Mouse (Mus musculus) fat pad, adult 2 months (tissue): ENCODE measurements around the gene Lrrc55.
"Not testable (repeated sequence)": the region's sequence is repeated elsewhere in the genome, so short reads cannot be mapped to it uniquely, and the experiment has no call there.

Experiments
- DNase-seq: peaks from one replicate; pipeline ENCODE4 v3.0.0-alpha.2; 2011; ENCODE audit warnings: low read depth, low spot score; ENCODE audit errors: extremely low read depth

The Lrrc55 gene

DNA sequence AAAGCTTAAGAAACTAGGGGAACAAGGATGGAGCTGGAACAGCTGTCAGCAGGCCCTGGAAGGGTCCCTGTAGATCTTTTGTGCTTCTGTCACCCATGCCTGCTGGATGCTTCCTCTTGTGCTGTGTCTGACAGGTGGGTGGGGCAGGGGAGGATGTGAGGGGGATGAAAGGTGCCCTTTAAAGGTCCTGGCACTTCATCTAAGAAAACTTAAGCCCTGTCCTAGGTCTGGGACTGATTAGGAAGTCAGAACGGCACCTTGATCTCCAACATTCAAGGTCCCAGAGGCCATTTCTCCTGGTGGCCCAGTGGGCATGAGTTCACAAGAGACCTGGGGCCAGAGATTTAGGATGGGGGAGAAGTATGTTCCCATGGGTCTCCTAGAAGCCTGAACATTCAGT, at the start of gene Lrrc55:
Lrrc55 (minus strand) TSS at position 297 of the 400 bp plus-strand sequence.
- DNase-seq: no peak

DNA sequence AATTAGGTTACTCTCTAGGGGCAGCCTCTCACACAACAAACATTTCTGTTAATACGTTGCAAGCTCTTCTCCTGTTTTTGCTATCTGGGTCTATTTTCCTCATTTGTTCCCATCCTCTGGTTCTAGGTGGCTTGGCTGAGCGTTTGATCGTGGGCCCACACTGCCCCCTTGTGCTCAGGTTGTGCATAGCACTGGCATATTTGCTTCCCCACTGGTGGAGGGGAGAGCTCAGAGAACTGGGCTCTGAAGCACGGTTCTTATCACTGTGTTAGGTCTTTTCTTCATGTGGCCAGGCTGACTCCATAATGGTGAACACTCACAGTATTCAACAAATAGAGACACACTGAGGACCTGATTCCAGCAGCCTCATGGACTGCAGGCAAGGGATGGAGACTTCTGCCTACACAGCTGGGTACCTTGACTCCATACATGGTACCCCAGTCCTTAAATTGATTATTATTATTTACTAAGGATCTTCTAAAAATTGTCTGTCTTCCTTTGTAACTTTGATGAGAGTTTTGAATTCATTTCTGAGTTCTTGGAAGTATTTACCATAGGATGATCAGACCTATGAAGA, 49.6 kb upstream of the Lrrc55 start:
- no peak for DNase-seq

- DNase-seq: no peak
Observed at GRCm38 (mm10) chr2:85245737-85246136, 48.7 kb upstream of the Lrrc55 start.

DNA sequence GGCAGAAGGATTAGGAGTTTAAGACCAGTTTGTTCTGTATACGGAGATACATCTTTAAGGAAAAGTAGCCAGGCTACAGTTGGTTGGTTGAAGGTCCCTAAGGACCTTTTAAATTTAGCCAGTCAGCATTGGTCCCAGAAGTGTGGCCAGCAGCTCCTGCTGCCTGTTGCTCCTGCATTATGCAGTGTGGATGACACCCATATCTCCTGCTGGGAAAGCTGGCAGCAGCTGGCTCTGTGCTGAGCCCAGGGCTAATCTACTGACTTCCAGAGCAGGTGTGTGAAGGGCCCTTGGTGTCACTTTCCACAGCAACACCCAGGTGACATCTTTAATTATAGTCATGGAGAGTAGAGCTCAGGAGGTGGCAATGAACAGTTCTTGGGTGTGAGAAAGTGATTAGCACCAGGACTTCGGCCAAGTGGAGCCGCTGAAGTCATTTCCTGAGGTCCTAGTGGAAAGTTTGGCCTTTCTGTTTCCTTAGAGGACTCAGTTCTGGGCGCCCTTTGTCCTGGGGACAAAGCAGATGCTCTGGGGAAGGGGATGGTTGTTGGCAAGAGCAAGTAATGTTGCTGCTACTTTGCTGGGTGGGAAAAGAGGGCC, 41.2 kb upstream of the Lrrc55 start:
- DNase-seq: no peak

DNA sequence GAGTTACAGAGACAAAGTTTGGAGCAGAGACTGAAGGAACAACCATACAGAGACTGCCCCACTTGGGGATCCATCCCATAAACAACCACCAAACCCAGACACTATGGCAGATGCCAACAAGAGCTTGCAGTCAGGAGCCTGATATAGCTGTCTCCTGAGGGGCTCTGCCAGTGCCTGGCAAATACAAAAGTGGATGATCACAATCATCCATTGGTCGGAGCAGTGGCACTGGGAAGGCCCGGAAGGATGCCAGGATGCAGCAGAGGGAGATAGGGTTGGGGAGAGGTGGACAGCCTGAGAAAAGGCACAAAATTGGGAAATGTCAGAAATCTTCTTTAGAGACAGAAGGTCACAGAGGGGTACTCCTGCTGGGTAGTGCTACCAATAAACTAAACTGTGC, 40.2 kb upstream of the Lrrc55 start:
- not testable (repeated sequence) for DNase-seq

DNA sequence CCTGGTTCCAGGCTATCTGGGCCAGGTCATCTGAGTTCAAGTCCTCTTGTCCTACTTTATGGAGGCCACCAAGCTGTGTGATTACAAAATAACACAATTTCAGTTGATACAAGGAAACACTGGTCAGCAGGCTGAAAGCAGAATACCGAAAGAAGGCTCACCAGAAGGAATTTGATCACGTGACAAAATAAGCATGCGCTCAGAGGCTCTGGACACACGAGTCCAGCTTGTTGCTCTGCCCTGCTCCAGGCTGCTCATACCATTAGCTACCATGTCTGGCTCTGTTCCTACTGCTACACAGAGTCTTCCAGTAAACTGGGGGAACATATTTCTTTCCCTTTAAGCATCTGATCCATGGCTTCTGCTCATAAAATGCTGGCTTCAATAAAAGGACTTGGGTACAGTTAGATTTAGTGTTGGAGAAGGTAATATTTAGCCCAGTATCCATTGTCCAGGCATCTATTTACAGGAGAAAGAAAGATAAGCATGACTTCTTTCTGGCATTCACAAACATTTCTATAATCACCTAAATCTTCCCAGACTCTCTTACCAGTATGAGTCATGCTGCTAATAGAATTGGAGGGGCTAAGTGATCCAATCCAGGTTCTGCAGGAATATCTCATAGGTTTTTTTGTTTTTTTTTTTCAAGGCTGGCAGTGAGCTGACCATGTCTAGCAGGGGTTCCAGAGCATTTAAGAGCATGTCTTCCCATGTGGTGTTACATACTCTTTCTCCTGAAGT, 33.9 kb upstream of the Lrrc55 start:
- no peak for DNase-seq

- DNase-seq: no peak
Observed at GRCm38 (mm10) chr2:85229606-85230005, 32.6 kb upstream of the Lrrc55 start.

DNA sequence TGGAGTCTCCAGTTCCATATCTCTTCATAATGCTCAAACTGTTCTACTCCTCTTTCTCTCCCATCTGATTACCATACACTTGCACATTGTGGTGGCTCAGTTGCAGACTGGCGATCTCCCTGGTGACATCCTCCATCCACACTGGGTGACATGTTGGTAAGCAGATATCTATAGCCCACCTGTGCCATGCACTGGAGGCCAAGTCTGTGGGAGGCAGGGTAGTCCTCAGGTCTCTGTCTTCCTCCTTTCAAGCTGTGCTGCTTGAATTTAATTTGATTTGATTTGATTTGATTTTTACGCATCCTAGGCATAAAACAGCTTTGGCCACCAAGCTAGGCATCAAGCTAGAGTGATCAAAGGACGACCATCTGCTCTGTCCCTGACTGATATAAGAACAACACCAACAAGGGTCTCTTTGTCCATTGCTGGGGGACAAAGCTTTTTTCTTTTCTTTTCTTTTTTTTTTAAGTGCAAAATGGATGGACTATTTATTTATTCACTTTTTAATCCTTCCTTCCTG, 30.9 kb upstream of the Lrrc55 start:
- DNase-seq: no peak

- no peak for DNase-seq
Observed at GRCm38 (mm10) chr2:85224221-85225179, 27.5 kb upstream of the Lrrc55 start.

DNA sequence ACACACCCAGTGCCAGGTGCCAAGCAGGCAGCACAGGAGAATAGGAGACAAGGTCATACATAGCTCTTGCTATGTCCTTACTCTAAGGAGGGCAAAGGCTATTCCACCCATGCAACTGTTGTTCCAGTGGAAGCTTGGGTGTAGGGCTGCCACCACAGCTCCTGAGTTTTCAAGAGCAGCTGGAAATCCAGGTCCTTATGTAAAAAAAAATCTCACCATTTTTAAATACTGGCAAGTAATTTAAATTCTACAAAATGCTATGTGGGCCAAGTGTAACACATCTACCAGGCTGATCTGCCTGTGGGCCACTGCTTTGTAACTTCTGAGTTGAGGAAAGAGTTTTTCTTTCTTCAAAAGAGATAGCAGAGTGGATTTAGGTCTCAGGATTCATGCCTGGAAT, 19.6 kb upstream of the Lrrc55 start:
- DNase-seq: no peak

GRCm38 (mm10) chr2:85213746-85214145, 16.7 kb upstream of the Lrrc55 start:
- no peak for DNase-seq

GRCm38 (mm10) chr2:85209301-85209700, 12.3 kb upstream of the Lrrc55 start:
- no peak for DNase-seq

- no peak for DNase-seq
Observed at GRCm38 (mm10) chr2:85205170-85205569, 8.2 kb upstream of the Lrrc55 start.

DNA sequence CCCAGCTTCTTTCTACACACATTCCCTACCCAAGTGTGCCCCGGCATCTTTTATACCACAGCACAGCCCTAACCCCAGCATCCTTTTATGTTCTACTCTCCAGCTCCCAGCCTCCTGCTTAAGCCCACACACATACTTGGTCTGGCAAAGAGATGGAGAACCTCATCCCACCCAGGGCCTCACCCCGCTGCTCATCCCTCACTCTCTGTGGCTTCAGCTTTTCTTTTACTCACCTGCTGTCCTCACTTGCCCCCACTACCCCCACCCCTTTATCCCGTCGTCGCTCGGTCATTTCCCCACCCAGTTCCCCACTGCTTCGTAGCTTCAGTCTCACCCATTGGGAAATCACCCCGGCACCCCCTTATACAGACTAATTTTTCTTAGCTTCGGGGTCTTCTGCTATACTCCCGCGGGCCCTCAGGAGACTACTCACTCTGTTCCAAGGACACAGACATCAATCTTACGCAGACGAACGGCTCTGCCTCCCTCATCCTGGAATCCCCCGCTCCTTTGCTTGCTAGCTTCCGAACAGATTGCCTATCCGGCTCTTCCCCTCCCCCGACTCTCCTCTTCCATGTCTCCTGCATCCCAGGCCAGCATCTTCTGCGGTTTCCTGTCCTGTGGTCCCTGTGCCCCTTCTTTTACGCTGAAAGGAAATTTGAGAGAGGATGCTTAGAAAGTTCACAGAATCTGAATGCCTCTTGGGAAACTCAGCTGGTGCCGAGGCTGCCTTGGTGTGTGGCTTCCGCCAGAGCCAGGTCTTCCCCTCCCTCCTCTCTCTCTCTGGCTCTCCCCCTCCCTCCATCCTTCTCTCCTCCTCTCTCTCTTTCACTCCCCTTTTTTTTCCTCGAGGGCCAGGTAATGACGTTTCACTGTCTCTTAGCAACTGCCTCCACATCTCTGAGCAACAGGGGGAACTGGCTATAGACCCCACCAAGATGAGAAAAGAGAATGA, 1.3 kb upstream of the Lrrc55 start:
- DNase-seq: no peak

GRCm38 (mm10) chr2:85194566-85194965, 2.4 kb downstream of the Lrrc55 start:
- DNase-seq: no peak

- no peak for DNase-seq
Observed at GRCm38 (mm10) chr2:85187582-85188151, 9.3 kb downstream of the Lrrc55 start.

DNA sequence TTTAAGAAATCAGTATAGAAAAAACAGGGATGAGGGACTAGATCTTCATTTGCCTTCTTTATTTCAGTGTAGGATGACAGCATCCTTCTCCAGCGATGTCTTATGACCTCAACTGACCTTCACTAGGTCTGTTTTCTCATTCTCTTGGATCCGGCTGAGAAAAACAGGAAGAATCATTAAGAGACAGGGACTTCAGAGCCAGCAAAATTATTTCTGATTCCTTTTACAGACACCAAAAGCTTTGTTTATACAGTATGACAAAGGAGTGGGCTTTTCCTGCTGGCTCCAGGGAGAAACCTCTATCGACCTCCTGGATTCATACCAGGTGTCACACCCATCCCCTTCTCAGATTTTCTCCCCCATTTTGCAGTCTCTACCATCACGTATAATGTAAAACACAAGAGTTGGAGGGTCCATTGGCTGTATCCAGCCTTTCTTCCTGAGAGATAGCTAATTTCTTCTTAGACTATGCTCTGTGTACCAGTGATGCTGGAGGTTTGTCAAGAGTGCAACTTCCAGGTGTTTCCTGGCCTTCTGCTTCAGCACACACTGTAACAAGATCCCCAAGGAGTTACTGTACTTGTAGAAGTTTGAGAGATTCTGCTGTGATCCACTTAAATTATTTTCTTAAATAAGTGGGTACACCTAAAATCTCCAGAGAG, 18.7 kb downstream of the Lrrc55 start:
- no peak for DNase-seq

DNA sequence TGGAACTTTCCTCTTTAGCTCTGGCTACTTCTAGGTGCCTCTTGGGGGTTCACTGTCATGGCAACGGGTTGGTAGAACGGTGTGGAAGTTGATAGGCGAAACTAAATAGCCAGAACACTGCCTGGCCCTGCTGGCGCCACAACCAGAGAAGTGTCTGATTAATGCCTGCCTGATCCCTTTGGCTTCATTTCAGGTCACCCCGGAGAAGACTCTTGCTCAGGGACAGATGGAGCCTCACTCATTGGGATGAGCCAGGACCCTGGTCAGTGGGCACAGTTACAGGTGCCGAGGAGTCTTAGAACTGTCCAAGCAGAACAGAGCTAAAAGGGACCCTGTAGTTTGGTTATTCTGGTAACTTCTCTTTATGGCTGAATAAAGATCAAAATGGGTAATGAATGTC, 23.5 kb downstream of the Lrrc55 start:
- no peak for DNase-seq

DNA sequence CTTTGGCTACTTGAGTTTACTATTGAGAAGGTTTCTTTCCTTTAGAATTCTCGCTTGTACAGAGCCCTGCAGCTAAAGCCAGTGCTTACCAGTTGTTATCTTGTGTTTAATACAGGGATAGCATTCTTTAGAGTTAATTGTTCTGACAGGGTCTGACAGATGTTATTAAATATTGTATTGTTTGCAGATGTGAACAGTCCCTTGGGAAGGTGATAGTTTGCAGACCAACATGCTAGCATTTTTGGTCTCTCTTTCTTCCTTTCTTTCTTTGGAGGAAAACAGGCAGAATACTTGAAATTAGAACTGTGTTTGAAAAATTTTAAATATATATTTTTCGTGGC, 24.3 kb downstream of the Lrrc55 start:
- DNase-seq: no peak
